Mouse (Mus musculus): ENCODE results near the gene Farp2. TPM values are rescaled to one million over a fixed set of nuclear protein-coding genes. Genes with fewer than 3 reads are reported as not detected.
A peak's percentile ranks its signal among the peaks of the same experiment; 100 is the strongest.

Gene Farp2
- total and polyA plus RNA-seq, 3 experiments = 0.89 to 2.1 (median 1.8) TPM

DNA sequence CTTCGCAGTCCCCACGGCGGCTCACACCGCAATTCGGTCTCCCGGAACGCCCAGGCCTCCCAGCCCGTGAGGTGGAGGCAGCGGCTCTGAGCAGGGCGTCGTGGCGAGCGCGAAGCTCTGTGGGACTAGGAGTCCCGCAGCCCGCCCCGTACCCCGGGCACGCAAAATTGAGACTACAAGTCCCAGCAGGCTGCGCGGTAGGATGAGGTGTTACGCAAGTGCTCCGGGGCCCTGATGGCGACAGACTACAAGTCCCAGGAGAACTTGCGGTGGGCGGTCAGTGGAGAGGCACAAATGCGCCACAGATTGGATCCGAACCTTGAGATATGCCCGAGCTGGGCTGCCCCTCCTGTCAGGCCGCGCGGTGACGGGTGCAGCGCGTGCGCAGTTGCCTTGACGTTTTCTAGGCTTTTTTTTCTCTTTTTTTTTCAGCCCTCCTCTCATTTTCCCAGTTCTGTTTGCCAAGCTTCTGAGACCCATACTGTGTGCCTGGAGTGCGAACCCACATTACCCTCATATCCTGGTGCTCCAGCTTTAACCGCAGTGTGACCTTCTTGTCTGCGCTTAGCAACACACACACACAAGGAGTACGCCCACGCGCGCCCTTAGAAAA lies 123.8 kb downstream of the Farp2 start:
- H3K4me1 ChIP-seq (ENCODE audit: control insufficient read depth in 1 of 2, insufficient read depth in 2 of 2) = peaks cover 4 to 26% of the 10 kb centered on the region in 2 experiments
- H3K27ac ChIP-seq (ENCODE audit: insufficient read depth, low read depth) = peak overlapping the region; percentile 69
- H3K9me3 ChIP-seq (replicated peaks; ENCODE audit: low read length) = no peaks in the 10 kb centered on the region
- H3K4me3 ChIP-seq (replicated peaks in 1 of 3; ENCODE audit: low read depth in 2 of 3, low read length in 2 of 3, poor library complexity in 1 of 3) = peak overlapping the region; percentile 80 to 98 (median 88)
- peaks cover 15% of the 10 kb centered on the region; the same call in 1 of the 2 replicates for H3K79me2 ChIP-seq (replicated peaks; ENCODE audit: control insufficient read depth, extremely low read depth, insufficient read depth, poor library complexity, severe bottlenecking)
- H3K36me3 ChIP-seq (replicated peaks in 1 of 2; ENCODE audit: control insufficient read depth in 1 of 2, insufficient read depth in 1 of 2, low read length in 1 of 2) = peaks cover 0 to 23% of the 10 kb centered on the region in 2 experiments
- TF ChIP-seq PAX5 (IDR thresholded peaks at IDR 0.05; ENCODE audit: low read length) (no peak), MXI1 (IDR thresholded peaks at IDR 0.05; ENCODE audit: low read depth, low read length) (peak; percentile 72), MYC (IDR thresholded peaks at IDR 0.05; ENCODE audit: low read depth, low read length) (0 out of 2 replicates have a peak, but pooled peaks have one; percentile 60), BHLHE40 (IDR thresholded peaks at IDR 0.05; ENCODE audit: low read depth, low read length) (no peak), GABPA (IDR thresholded peaks at IDR 0.05; ENCODE audit: insufficient replicate concordance, low read depth, low read length) (peak; percentile 90; the same call in 1 of the 2 replicates), MAX (IDR thresholded peaks at IDR 0.05; ENCODE audit: low read length) (0 out of 2 replicates have a peak, but pooled peaks have one; percentile 31), USF1 (IDR thresholded peaks at IDR 0.05; ENCODE audit: low read depth, low read length) (no peak), ZNF384 (IDR thresholded peaks at IDR 0.05; ENCODE audit: low read depth, low read length) (peak; percentile 97), NELFE (IDR thresholded peaks at IDR 0.05; ENCODE audit: low read depth, low read length) (peak; percentile 51), JUND (conservative IDR thresholded peaks at IDR 0.05; ENCODE audit: low read depth, low read length) (no peak; the same call in 1 of the 2 replicates), ZC3H11A (IDR thresholded peaks at IDR 0.05; ENCODE audit: low read depth, low read length) (no peak), ZMIZ1 (IDR thresholded peaks at IDR 0.05; ENCODE audit: low read depth, low read length) (peak; percentile 64; the same call in 1 of the 2 replicates), ETS1 (conservative IDR thresholded peaks at IDR 0.05; ENCODE audit: low read depth, low read length) (peak; percentile 22), NRF1 (IDR thresholded peaks at IDR 0.05; ENCODE audit: low read depth, low read length) (peak; percentile 93), IRF4 (IDR thresholded peaks at IDR 0.05; ENCODE audit: low read depth, low read length) (peak; percentile 42; the same call in 1 of the 2 replicates), UBTF (IDR thresholded peaks at IDR 0.05; ENCODE audit: low read depth, low read length) (peak; percentile 12; the same call in 1 of the 2 replicates), RCOR1 (conservative IDR thresholded peaks at IDR 0.05; ENCODE audit: low read depth, low read length) (0 out of 2 replicates have a peak, but pooled peaks have one; percentile 31), RAD21 (IDR thresholded peaks at IDR 0.05; ENCODE audit: low read depth, low read length) (no peak), SIN3A (IDR thresholded peaks at IDR 0.05; ENCODE audit: low read length) (peak; percentile 78), HCFC1 (IDR thresholded peaks at IDR 0.05; ENCODE audit: low read depth, low read length) (peak; percentile 100), ELF1 (IDR thresholded peaks at IDR 0.05; ENCODE audit: low read depth, low read length) (peak; percentile 82), EP300 (IDR thresholded peaks at IDR 0.05; ENCODE audit: low read length) (no peak), CTCF (conservative IDR thresholded peaks at IDR 0.05 in 1 of 2, IDR thresholded peaks at IDR 0.05 in 1 of 2; ENCODE audit: low read depth in 2 of 2, low read length in 2 of 2) (no peak), CHD2 (IDR thresholded peaks at IDR 0.05; ENCODE audit: low read length) (peak; percentile 52; the same call in 1 of the 2 replicates), E2F4 (IDR thresholded peaks at IDR 0.05; ENCODE audit: insufficient replicate concordance, low read depth, low read length) (peak; percentile 79; the same call in 1 of the 2 replicates), SMC3 (IDR thresholded peaks at IDR 0.05; ENCODE audit: low read depth, low read length) (no peak), KAT2A (IDR thresholded peaks at IDR 0.05; ENCODE audit: insufficient replicate concordance, low read length) (peak; percentile 99), POLR2AphosphoS2 (IDR thresholded peaks at IDR 0.05; ENCODE audit: low read depth, low read length) (peak; percentile 64; the same call in 1 of the 2 replicates), TCF12 (IDR thresholded peaks at IDR 0.05; ENCODE audit: low read depth, low read length) (peak; percentile 53), MAZ (IDR thresholded peaks at IDR 0.05; ENCODE audit: low read depth, low read length) (peak; percentile 79), POLR2A (IDR thresholded peaks at IDR 0.05; ENCODE audit: low read depth, low read length) (peak; percentile 68), TBP (conservative IDR thresholded peaks at IDR 0.05; ENCODE audit: low read depth, low read length) (0 out of 2 replicates have a peak, but pooled peaks have one; percentile 60), USF2 (conservative IDR thresholded peaks at IDR 0.05; ENCODE audit: low read depth, low read length) (no peak)
- peak; percentile 99 for DNase-seq (ENCODE audit: extremely low read depth)
- no peaks in the 10 kb centered on the region for H3K27me3 ChIP-seq (replicated peaks)
- peak overlapping the region; percentile 35; the same call in 1 of the 2 replicates for H3K4me2 ChIP-seq (ENCODE audit: insufficient read depth, low read depth, poor library complexity, severe bottlenecking)
- in situ Hi-C loops (cut with MboI; ENCODE audit: low pct_ligation_motif_present, low pct_unique_long_range_greater_than_20kb, low sequenced_read_pairs) = no loop called here
- H3K9ac ChIP-seq (ENCODE audit: insufficient read depth, low read depth) = peak overlapping the region; percentile 79
- dilution Hi-C loops (cut with MboI; ENCODE audit: extremely low pct_ligation_motif_present, extremely low pct_unique_long_range_greater_than_20kb, low sequenced_read_pairs) = no loop called here

All from CH12.LX (cell line).